Mouse (Mus musculus): ENCODE measurements at regions not wholly inside any gene's neighbourhood (a gene's known extent, or its start where the extent isn't known, plus 50 kb on each side); places are given as distances from the start of the nearest gene placed in this dataset.
"Not testable (repeated sequence)": the region's sequence is repeated elsewhere in the genome, so short reads cannot be mapped to it uniquely, and the experiment has no call there.

GRCm38 (mm10) chr13:50965041-50965440 is 135.6 kb upstream of the Spin1 start:
- TF ChIP-seq CTCF (IDR thresholded peaks at IDR 0.05; ENCODE audit: extremely low read depth, insufficient read depth, insufficient read length, insufficient replicate concordance); POLR2A (IDR thresholded peaks at IDR 0.05; ENCODE audit: low read depth, low read length): not testable (repeated sequence)
